Mouse (Mus musculus) retina, postnatal 7 days (tissue): Measurements from ENCODE around the gene Gse1.

Experiments used
- DNase-seq: peaks from one replicate; pipeline ENCODE4 v3.0.0-alpha.2; 2012; ENCODE audit warnings: low read depth, low spot score

Gene Gse1

DNA sequence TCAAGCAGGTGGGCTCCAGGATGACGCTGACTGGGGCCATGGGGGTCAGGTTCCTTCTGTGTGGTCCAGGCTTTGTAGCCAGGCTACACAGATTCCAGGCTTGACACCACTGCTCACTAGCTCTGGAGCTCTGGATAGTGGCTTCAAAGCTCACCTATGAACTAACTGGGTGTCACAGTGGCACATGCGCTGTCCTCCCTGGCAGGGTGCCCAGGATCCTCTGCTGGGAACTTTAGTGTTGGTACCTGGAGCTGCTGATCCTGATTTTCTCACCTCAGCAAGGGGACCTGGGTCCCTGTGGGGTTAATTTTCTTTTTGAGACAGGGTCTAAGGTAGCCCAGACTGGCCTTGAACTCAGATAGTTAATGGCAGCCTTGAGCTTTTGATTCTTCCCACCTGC, 173.0 kb downstream of the Gse1 start:
- DNase-seq: no peak

DNA sequence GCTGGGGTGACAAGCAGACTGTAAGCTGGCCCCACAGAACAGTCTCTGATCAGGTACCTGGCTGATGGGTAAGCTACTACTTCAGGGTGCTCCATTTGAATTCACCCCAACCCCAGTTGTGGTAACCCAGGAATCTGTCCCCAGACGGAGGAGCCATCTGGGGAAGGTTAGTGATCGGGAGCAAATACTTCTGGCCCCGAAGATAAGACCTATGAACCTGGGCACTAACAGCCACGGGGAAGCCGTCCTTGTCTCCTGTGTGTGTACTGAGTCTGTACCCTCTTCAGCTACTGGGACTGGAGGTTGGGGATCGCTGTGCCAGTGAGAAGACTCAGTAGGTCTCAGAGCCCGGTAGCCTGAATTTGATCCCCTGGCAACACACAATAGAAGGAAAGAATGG, 173.5 kb downstream of the Gse1 start:
- DNase-seq: no peak

DNA sequence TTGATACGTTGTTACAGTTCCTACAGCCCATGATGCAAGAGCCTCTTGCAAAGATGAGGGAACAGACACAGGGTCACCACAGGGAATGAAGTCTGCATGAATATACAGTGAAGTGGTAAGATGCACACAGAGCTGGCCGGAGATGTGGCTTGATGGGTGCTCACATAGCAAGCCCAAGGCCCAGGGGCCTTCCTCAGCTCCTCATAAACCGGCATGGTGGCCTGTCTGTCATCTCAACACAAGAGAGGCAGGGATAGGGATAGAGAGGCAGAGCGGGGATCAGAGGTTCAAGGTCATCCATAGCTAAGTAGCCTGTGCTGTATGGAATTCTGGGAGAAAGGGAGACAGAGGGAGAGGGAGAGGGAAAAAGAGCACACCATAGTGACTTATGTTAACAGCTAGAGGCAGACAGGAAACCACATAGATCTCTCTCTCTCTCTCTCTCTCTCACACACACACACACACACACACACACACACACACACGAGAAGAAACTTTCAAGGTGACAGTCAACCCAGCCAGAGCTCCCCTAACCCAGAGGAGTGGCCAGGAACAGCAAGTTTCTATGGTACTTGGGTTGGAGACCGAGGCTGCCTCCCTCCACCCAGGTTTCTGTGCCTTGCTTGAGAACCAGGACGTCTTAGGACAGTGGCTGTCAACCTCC, 175.5 kb downstream of the Gse1 start:
- DNase-seq: no peak

DNA sequence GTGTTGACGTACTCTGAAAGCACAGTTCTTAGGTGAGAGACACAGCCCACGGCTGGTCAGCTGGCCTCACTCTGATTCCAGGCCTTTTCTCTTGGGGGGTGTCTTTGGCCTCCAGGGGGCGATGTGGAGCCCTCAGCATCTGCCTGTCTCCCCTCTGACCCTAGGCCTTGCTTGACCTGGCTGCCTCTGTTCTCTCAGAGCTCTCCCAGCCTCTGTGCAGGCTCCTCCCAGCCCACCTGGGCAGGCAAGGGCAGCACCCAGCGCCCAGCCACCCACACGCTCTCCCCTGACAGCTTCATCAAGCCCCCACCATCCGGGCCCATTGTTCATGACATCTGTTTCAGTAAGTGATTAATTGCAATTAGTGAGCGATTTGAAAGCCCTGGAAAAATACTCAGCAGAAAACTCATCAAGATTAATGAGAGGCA, 176.4 kb downstream of the Gse1 start:
- DNase-seq: peak; percentile 65

DNA sequence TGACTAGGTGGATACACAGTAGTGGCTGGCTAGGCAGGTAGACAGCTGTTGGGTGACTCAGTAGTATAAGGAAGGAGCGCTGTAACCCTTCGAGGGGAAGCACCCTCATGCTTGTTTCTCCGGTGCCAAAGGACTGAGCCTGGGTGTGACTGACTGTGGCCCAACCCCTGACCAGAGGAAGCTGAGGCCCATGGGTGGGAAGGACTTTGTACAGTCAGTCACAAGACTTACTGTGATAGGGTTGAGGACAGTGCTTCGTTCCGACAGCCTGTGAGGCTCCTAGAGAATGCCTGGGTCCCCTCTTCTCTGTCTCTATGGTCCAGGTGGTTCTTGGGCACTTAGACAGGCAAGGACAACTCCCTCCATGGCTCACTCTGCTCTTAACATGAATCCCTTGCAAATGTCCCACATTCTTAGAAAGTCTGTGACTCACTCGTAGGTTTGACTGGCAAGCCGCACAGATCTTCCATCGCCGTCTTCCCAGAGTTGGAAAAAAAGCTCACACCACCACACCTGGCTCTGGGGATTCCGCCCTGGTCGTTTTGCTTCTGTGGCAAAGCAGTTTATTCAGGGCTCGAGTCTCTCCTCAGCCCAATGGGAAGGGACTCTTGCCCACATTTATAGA, 177.9 kb downstream of the Gse1 start:
- DNase-seq: no peak

GRCm38 (mm10) chr8:120407701-120408240, 179.5 kb downstream of the Gse1 start:
- peak; percentile 54 for DNase-seq

DNA sequence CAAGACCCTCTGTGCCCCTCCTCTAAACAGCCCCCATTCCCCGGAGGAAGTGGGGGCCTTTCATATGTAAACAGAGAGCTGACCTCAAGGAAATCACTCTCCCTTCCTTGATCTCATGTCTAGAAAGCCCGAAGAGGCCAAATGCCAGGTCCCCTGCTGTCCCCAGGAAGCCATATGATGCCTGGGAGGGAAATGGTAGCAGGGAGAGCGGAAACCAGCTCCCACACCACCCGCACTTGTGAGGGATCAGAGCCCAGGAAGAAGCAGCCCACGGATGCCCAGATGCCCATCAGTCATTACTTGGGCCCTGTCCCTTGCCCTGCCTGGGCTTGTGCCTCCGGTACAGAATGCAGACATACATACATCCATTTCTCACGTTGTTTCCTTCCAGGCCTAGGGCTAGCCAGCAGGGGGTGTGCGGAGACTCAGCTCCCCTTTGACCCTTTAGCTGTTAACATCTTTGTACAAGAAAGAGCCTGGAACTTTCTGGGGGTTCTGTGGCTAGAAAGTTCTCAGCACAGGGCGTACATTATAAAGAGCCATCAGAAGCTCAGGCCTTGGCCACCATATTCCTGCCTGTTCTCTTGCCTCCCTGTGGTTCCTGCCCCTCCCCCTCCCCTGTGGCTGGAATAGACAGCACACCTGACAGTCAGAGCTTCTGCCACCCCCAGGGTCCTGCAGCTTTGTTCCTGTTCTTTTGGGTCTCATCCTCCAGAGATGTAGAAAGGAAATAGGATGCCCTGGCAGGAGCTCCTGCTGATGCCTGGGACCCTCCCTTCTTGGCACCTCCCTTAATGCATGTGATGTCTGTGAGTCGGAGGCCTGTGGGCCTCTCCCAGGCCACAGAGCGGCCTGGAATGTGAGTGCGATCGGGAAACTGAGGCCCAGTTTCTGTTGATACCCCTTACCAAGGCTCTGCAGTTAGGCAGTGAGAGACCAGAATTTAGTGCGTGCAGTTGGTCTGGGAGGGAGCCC, 180.3 kb downstream of the Gse1 start:
- DNase-seq: no peak

DNA sequence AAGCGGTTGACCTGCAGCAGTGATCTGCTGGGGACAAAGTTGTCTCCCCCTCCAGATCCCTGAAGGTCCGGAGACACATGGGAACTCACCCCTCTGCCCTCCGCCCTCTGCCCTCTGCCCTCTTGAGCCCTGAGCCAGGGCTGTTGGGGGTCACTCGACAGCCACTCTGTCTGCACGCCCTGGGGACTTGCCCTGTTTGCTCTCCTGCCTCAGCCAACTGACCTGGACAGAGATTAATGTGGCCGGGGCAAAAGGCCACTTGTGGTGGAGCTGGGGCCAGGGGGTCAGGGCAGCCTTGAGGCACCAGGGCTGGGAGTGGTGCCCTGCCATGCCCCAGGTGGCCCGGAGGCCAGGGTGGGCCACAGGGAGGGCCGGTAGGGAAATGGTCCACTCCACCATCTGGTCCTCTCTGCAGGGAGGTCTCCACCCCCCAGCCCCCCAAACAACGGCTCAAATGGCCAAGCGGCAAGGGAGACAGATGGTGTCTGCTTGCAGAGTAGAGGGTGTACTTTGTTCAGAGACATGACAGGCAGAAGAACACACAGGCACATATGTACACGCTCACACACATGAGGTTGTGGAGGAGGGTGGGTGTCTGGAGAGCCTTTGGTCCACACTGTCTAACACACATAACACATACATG, 181.2 kb downstream of the Gse1 start:
- DNase-seq: no peak

DNA sequence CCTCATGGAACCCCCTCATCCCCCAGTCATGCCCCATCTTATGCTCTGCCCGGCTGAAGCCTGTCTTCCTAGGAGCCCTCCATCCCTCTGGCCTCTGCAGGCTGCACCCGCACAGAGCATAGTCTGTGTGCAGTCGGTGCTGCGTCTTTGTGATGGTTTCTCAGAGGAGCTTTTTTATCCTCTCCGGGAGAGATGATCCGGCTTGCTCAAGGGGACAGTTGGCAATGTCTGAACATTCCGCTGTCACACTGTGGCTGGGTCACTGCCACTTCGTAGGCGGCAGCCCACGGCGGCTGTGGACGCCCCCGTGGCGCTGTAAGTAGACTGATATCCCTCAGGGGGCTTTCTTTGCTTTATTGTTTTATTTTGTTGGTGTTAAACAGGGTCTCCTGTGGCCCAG, 182.8 kb downstream of the Gse1 start:
- DNase-seq: no peak

DNA sequence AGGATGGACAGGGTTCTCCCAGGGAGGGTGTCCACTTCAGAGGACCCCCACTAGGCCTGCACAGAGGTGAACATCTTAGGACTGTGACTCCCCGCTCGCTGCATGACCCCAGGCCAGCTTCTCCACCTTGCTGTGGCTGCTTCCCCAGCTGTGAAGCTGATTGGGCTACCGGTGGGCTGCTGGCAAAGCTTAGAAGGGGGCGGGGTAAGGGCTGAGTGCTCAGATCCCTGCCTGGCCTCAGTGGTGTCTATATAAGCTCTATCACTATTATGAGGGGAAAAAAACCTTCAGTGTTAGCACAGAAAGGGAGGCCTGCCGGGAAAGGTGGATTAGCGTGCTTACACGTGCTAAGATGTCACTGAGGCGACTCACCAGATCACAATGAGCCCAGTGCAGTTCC, 183.6 kb downstream of the Gse1 start:
- DNase-seq: no peak

DNA sequence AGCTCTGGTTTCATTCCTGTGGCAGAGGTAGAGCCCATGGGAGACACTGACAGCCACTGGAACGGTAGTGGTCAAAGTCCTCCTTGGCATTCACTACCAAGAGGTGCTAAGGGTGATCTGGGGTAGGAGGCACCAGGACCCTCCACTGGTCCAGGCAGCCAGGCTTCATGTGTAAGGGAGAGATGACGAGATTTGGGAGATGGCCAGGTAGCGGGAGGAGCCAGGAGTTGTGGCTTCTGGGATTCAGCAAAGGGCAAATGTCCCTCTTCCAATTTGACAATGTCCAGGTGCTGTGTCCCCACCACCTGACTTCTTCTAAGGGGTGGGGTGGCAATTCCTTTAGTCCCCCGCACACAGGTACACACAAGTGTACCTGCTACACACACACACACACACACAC, 184.1 kb downstream of the Gse1 start:
- DNase-seq: no peak

- DNase-seq: no peak
Measured at GRCm38 (mm10) chr8:120412911-120413625, 184.8 kb downstream of the Gse1 start.

DNA sequence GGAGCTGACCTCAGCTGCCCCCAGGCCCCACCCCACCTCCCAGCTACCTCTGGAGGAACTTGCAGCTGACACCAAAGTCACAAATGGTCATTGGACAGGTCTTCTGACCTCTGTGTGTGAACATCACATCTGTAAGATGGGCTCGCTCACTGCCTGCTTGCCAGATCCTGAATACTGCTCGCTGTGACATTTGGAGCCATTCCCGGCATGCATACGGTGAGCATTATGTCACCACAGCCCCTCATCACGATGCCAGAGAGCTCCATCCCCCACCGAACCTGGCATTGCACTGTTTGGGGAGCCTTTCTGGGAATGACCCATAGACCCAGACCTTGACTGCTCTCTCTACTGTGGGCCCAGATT, 185.4 kb downstream of the Gse1 start:
- no peak for DNase-seq

GRCm38 (mm10) chr8:120414216-120414615, 186.0 kb downstream of the Gse1 start:
- DNase-seq: no peak

GRCm38 (mm10) chr8:120415474-120415873, 187.2 kb downstream of the Gse1 start:
- DNase-seq: no peak

- no peak for DNase-seq
Measured at GRCm38 (mm10) chr8:120416173-120416521, 187.9 kb downstream of the Gse1 start.

- DNase-seq: peak; percentile 57
Measured at GRCm38 (mm10) chr8:120416522-120417394, 188.5 kb downstream of the Gse1 start.

DNA sequence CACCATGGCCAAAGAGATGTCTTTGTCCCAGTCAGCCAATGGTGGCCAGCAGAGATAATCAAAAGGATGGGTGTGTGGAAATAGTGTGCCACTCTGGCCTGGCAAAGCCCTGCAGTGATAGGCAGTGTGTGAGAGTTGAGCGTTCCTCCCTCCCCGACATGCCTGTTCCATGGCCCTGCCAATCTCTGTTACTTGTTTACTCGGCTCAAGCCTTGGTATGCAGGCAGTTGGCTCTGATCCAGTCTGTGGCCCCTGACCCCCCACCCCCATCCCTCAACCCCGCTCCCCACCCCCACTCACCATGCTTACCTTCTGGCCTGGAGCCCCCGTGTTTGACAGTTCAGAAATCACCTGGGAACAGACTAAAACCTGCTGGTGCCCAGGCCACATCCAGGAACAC, 189.9 kb downstream of the Gse1 start:
- no peak for DNase-seq

- no peak for DNase-seq
Measured at GRCm38 (mm10) chr8:120419675-120420074, 191.4 kb downstream of the Gse1 start.

GRCm38 (mm10) chr8:120420226-120420625, 192.0 kb downstream of the Gse1 start:
- DNase-seq: no peak
